Mouse (Mus musculus) gastrocnemius, adult 2 months (tissue): Measurements from ENCODE around the gene Smarca4. TPM values are rescaled to one million over a fixed set of nuclear protein-coding genes. Genes with fewer than 3 reads are reported as not detected.
"Not testable (repeated sequence)": the region's sequence is repeated elsewhere in the genome, so short reads cannot be mapped to it uniquely, and the experiment has no call there.

Experiments used
- DNase-seq: peaks from one replicate; pipeline ENCODE4 v3.0.0; 2022
- H3K27ac ChIP-seq: fragments of 200-600 bp; 2 replicates; pipeline ENCODE4 v1.8.1; 2022; ENCODE audit warnings: mild to moderate bottlenecking
- H3K4me3 ChIP-seq: fragments of 200-600 bp; 2 replicates; pipeline ENCODE4 v1.8.1; 2022; ENCODE audit warnings: mild to moderate bottlenecking, moderate library complexity
- CTCF ChIP-seq: fragments of 200-600 bp; IDR thresholded peaks from 2 replicates; pipeline ENCODE4 v1.8.1; 2022; ENCODE audit warnings: antibody characterized with exemption, mild to moderate bottlenecking, moderate library complexity
- intact Hi-C: fragments of 180-260 bp; cut with DNase I; formaldehyde crosslinking; loops from one replicate; pipeline ENCODE4 v1.15.1; 2025
- total RNA-seq, 2 experiments: library from RNA; stranded (reverse); gene quantifications; 2 replicates each; pipeline ENCODE4 v1.2.3; 2021

The Smarca4 gene
- total RNA-seq, 2 experiments from 2014 or later = 39.0 to 40.7 TPM

GRCm38 (mm10) chr9:21688554-21688953 is 72.6 kb downstream of the Smarca4 start:
- DNase-seq = no peak
- no peak for TF ChIP-seq CTCF
- intact Hi-C loops = no loop called here
- Histone ChIP-seq H3K4me3 (no peak overlapping the region), H3K27ac (no peak overlapping the region)

GRCm38 (mm10) chr9:21690031-21690430 is 74.1 kb downstream of the Smarca4 start:
- no peak overlapping the region for H3K4me3 ChIP-seq
- TF ChIP-seq CTCF = no peak
- no peak overlapping the region for H3K27ac ChIP-seq
- intact Hi-C loops = loop anchor here (5.0 kb wide), 1 partner anchor 182 kb away; no protein-coding TSS in a partner anchor
- no peak for DNase-seq

- TF ChIP-seq CTCF = peak; percentile 72
- peak; percentile 48 for DNase-seq
- H3K27ac ChIP-seq = no peak overlapping the region
- intact Hi-C loops = loop anchor here (2.0 to 5.0 kb wide), 2 partner anchors 113 to 180 kb away; no protein-coding TSS in a partner anchor
- H3K4me3 ChIP-seq = no peak overlapping the region
These were observed 75.9 kb downstream of the Smarca4 start for GRCm38 (mm10) chr9:21691862-21692261.

- intact Hi-C loops = loop anchor here (2.0 to 5.0 kb wide), 2 partner anchors 112 to 180 kb away; no protein-coding TSS in a partner anchor
- no peak for TF ChIP-seq CTCF
- no peak overlapping the region for H3K27ac ChIP-seq
- no peak overlapping the region for H3K4me3 ChIP-seq
- DNase-seq = no peak
These were observed 76.5 kb downstream of the Smarca4 start for GRCm38 (mm10) chr9:21692491-21692890.

GRCm38 (mm10) chr9:21694071-21694470 is 78.1 kb downstream of the Smarca4 start:
- no peak overlapping the region for H3K4me3 ChIP-seq
- no peak overlapping the region for H3K27ac ChIP-seq
- TF ChIP-seq CTCF = no peak
- no peak for DNase-seq
- intact Hi-C loops = loop anchor here (5.0 kb wide), 1 partner anchor 178 kb away; no protein-coding TSS in a partner anchor

- intact Hi-C loops = no loop called here
These were observed 79.3 kb downstream of the Smarca4 start for GRCm38 (mm10) chr9:21695229-21695792.

GRCm38 (mm10) chr9:21697121-21697520 is 81.2 kb downstream of the Smarca4 start:
- DNase-seq = no peak
- peak overlapping the region; percentile 12; the same call in 1 of the 2 replicates for H3K27ac ChIP-seq
- intact Hi-C loops = no loop called here
- H3K4me3 ChIP-seq = no peak overlapping the region
- TF ChIP-seq CTCF = no peak

More at GRCm38 (mm10) chr9:21695229-21695792, 79.3 kb downstream of the Smarca4 start:
- no peak for DNase-seq
- Histone ChIP-seq H3K27ac (no peak overlapping the region), H3K4me3 (no peak overlapping the region)
- TF ChIP-seq CTCF = no peak

- DNase-seq, intact Hi-C loops, H3K27ac ChIP-seq, H3K4me3 ChIP-seq: not testable (repeated sequence)
- TF ChIP-seq CTCF = peak; percentile 33
These were observed 83.3 kb downstream of the Smarca4 start for GRCm38 (mm10) chr9:21699280-21699679.

GRCm38 (mm10) chr9:21701091-21701490 is 85.1 kb downstream of the Smarca4 start:
- no peak for TF ChIP-seq CTCF
- no peak overlapping the region for H3K4me3 ChIP-seq
- intact Hi-C loops = no loop called here
- no peak overlapping the region for H3K27ac ChIP-seq
- no peak for DNase-seq

GRCm38 (mm10) chr9:21703494-21703893 is 87.5 kb downstream of the Smarca4 start:
- TF ChIP-seq CTCF = no peak
- no peak for DNase-seq
- intact Hi-C loops = no loop called here
- Histone ChIP-seq H3K4me3 (no peak overlapping the region), H3K27ac (no peak overlapping the region)

GRCm38 (mm10) chr9:21706085-21706484 is 90.1 kb downstream of the Smarca4 start:
- DNase-seq = no peak
- intact Hi-C loops = no loop called here
- Histone ChIP-seq H3K27ac (no peak overlapping the region), H3K4me3 (no peak overlapping the region)
- TF ChIP-seq CTCF = no peak

GRCm38 (mm10) chr9:21706586-21707265 is 90.8 kb downstream of the Smarca4 start:
- intact Hi-C loops = no loop called here
- H3K27ac ChIP-seq = no peak overlapping the region
- no peak overlapping the region for H3K4me3 ChIP-seq
- no peak for DNase-seq
- no peak for TF ChIP-seq CTCF

GRCm38 (mm10) chr9:21709340-21709739 is 93.4 kb downstream of the Smarca4 start:
- TF ChIP-seq CTCF = no peak
- no peak for DNase-seq
- intact Hi-C loops = no loop called here
- Histone ChIP-seq H3K27ac (no peak overlapping the region), H3K4me3 (no peak overlapping the region)

- no peak for TF ChIP-seq CTCF
- DNase-seq = no peak
- no peak overlapping the region; the same call in 1 of the 2 replicates for H3K4me3 ChIP-seq
- intact Hi-C loops = no loop called here
- no peak overlapping the region for H3K27ac ChIP-seq
These were observed 99.3 kb downstream of the Smarca4 start for GRCm38 (mm10) chr9:21715298-21715697.
